Mouse (Mus musculus) limb, embryonic 10.5 days (tissue): ENCODE measurements at regions not wholly inside any gene's neighbourhood (a gene's known extent, or its start where the extent isn't known, plus 50 kb on each side); places are given as distances from the start of the nearest gene placed in this dataset.

Source experiments
- DNase-seq: peaks from one replicate; pipeline ENCODE4 v3.0.0-alpha.2; 2017; ENCODE audit warnings: low spot score
- H3K27ac ChIP-seq: fragments of 300-500 bp; sonication (generic); 2 replicates; pipeline ENCODE4 v1.5.1; 2016; ENCODE audit warnings: mild to moderate bottlenecking
- H3K27me3 ChIP-seq: fragments of 300-500 bp; sonication (generic); 2 replicates; pipeline ENCODE4 v1.6.1; 2016; ENCODE audit warnings: low read depth, mild to moderate bottlenecking; ENCODE audit not compliant: poor library complexity, severe bottlenecking
- H3K36me3 ChIP-seq: fragments of 300-500 bp; sonication (generic); 2 replicates; pipeline ENCODE4 v1.6.1; 2016; ENCODE audit warnings: mild to moderate bottlenecking, moderate library complexity
- H3K4me1 ChIP-seq: fragments of 300-500 bp; sonication (generic); 2 replicates; pipeline ENCODE4 v1.6.1; 2016
- H3K4me3 ChIP-seq: fragments of 300-500 bp; sonication (generic); 2 replicates; pipeline ENCODE4 v1.5.1; 2016; ENCODE audit warnings: mild to moderate bottlenecking, moderate library complexity
- H3K9me3 ChIP-seq: fragments of 300-500 bp; sonication (generic); replicated peaks from 2 replicates; pipeline ENCODE4 v1.6.1; 2016; ENCODE audit warnings: mild to moderate bottlenecking
- WGBS: fragments of 180-500 bp; shearing (Covaris S2); methylation state at CpG from one replicate; pipeline ENCODE4 v1.1.7; 2016; 5-methylcytosine and 5-hydroxymethylcytosine counted together

DNA sequence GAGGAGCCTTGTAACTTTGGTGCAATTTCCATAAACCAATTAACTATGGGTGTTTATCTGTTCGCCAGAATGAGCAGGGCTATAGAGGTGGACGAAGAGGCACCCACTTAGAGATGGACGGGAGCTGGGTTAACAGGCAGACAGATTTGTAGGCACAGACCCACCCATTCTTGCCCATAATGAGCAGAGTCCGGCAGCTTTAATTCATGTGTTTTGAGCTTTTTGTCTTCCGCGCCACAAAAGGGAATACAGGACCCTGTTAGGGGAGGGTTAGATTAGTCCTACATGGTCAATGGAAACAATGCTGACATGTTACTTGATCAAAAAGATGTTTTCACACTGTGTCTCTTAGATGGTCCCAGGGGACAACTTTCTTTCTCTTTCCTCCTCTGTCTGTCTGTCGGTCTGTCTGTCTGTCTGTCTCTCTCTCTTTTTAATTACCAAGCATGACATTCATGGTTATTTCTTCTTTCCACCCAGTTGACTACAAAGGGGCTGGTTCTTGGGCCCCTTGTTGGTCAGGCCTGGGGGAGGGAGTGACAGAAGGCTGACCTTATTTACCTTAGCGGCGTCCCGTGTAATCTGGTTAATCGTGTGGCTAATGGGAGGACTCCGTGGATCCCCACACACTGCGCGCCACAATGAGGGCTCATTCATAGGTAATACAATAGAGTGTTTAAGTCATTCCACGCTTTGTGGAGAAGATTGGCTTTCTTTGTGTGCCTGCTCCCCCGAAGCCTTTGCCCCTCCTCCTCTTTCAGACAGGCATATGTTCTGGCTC is 483.7 kb downstream of the Ofcc1 start:
- Histone ChIP-seq H3K27ac (no peak overlapping the region), H3K4me3 (no peak overlapping the region), H3K4me1 (0 out of 2 replicates have a peak, but pooled peaks cover 2% of the 10 kb centered on the region), H3K36me3 (no peaks in the 10 kb centered on the region), H3K27me3 (no peaks in the 10 kb centered on the region), H3K9me3 (no peaks in the 10 kb centered on the region)
- no peak for DNase-seq
- 80% methylated on average over 16 of the region's 16 CpGs for WGBS

DNA sequence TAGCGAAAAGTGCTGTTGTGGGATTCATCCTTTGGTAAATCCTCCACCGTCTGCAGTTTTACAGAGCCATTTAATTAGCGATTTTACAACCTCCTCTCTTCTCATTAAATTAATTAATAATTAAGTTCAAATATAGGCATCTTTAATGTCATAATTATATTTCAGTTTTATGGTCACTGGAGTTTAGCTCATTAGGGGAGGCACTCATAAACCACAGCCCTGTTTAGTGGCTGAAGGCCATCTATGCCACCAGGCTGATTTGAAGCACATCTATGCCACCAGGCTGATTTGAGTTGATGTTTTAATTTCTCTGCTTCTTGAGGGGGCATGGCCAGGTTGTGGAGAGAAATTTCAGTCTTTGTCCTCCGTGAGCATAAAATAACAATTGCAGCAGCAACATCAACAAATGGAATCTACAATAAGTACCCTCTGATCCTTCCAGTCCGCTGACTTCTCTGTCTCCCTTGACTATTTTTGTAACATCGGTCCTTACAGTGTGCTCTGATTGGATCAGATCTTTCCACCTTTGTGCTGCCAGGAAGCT is 508.9 kb downstream of the Ofcc1 start:
- DNase-seq = no peak
- Histone ChIP-seq H3K4me1 (peaks cover 8% of the 10 kb centered on the region), H3K36me3 (no peaks in the 10 kb centered on the region), H3K4me3 (no peak overlapping the region), H3K27me3 (no peaks in the 10 kb centered on the region), H3K9me3 (no peaks in the 10 kb centered on the region), H3K27ac (no peak overlapping the region)
- WGBS = 69% methylated on average over 6 of the region's 6 CpGs

DNA sequence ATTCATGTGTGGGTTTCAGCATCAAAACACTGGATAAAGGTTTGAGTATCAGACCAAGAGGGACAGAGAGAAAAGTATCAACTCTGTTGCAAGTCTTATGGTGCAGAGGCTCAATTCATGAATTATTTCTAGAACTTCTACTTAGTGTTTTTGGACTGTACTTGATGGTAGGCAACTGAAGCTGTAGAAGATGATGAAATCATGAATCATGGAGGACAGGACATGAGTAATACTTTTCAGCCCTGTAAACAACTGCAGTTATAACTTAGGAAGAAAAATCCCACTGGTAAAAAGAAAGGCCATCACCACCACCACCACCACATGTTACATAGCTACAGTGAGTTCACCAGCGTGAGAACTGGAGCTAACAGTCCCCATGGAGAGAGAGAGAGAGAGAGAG is 511.9 kb downstream of the Ofcc1 start:
- 90% methylated on average over 1 of the region's 1 CpGs for WGBS
- H3K4me3 ChIP-seq = no peak overlapping the region
- no peaks in the 10 kb centered on the region for H3K9me3 ChIP-seq
- H3K27ac ChIP-seq = no peak overlapping the region
- no peaks in the 10 kb centered on the region for H3K27me3 ChIP-seq
- no peak for DNase-seq
- H3K4me1 ChIP-seq = peaks cover 8% of the 10 kb centered on the region
- H3K36me3 ChIP-seq = no peaks in the 10 kb centered on the region

DNA sequence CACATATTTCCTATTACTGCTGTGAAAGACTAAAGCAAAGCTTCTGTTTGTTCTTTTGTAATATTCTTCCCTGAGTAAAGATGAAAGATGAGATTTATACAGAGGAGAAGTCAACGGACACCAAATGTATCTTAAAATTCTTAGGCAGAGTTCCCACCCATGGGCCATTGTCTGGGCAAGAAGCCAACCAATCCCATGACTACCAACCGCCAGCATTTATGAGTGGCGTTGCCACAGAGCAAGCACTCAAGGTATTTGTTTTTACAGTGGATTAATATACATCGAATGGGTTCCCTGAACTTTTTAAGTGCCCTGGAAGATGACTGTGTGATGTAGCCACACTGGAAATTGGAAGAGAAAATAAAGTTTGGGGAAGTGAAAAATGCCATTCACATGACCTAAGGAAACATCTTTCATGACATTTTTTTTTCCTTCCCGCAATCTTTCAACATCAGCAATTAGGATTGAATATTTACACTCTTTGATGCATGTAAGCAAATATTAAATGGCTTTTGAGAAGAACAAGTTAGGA is 525.1 kb downstream of the Ofcc1 start:
- no peaks in the 10 kb centered on the region for H3K9me3 ChIP-seq
- no peak overlapping the region for H3K4me3 ChIP-seq
- H3K4me1 ChIP-seq = 0 out of 2 replicates have a peak, but pooled peaks cover 3% of the 10 kb centered on the region
- DNase-seq = no peak
- WGBS = 94% methylated on average over 5 of the region's 5 CpGs
- no peak overlapping the region for H3K27ac ChIP-seq
- H3K36me3 ChIP-seq = no peaks in the 10 kb centered on the region
- no peaks in the 10 kb centered on the region for H3K27me3 ChIP-seq

DNA sequence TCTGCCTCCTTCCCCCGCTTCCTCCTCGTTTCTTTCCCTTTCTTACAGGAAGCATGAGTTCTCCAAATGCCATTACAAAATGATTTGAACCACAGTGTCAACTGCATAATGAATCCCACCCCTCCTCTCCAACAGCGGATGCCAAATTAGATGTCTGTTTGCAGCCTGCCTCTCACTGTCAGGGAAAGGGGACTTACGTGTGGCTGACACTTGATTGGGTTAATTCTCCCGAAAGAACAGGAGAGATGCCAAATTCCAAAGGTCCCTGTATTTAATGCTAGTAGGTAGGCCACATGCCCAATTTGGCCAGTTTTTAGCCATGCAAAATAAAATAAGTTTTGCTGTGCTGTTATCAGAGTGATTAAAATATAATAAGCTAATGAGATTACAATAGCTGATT is 525.9 kb downstream of the Ofcc1 start:
- Histone ChIP-seq H3K36me3 (no peaks in the 10 kb centered on the region), H3K4me3 (no peak overlapping the region), H3K4me1 (0 out of 2 replicates have a peak, but pooled peaks cover 3% of the 10 kb centered on the region), H3K9me3 (no peaks in the 10 kb centered on the region), H3K27me3 (no peaks in the 10 kb centered on the region), H3K27ac (no peak overlapping the region)
- DNase-seq = no peak
- 38% methylated on average over 5 of the region's 5 CpGs for WGBS

DNA sequence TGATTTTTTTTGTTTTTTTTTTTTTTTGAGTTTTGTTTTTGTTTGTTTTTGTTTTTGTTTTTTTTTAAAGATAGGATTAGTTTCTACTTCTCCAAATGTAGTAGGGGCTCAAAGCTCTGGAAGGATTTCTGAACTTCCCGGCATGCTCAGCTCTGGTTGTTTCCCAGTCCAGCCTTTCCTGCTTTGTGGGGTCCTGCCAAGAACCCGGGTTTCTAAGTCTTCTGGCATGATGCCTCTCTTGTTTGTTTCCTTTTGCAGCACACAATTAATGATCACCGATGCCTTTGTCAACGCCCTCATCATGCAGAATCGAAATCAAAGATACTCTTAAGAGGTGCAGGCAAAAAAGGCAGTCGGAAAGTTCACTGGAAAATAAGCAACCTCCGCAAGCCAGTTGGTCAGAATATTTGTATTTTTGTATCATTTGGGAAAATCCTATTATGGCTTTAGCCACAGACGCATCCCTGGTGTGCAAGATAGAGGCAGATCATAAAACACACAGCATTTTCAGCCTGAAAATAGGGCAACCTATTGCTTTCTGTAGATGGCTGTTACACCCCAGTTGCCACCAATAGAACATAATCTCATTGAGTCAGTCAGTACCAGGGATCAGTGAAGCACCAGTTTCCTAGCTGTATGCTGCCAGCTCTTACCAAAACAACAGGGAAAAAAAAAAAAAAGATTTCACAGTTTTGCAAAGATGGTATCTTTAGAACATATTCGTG is 526.6 kb downstream of the Ofcc1 start:
- Histone ChIP-seq H3K36me3 (no peaks in the 10 kb centered on the region), H3K4me3 (no peak overlapping the region), H3K27me3 (no peaks in the 10 kb centered on the region), H3K9me3 (no peaks in the 10 kb centered on the region), H3K4me1 (0 out of 2 replicates have a peak, but pooled peaks cover 3% of the 10 kb centered on the region), H3K27ac (no peak overlapping the region)
- WGBS = 82% methylated on average over 9 of the region's 9 CpGs
- no peak for DNase-seq

DNA sequence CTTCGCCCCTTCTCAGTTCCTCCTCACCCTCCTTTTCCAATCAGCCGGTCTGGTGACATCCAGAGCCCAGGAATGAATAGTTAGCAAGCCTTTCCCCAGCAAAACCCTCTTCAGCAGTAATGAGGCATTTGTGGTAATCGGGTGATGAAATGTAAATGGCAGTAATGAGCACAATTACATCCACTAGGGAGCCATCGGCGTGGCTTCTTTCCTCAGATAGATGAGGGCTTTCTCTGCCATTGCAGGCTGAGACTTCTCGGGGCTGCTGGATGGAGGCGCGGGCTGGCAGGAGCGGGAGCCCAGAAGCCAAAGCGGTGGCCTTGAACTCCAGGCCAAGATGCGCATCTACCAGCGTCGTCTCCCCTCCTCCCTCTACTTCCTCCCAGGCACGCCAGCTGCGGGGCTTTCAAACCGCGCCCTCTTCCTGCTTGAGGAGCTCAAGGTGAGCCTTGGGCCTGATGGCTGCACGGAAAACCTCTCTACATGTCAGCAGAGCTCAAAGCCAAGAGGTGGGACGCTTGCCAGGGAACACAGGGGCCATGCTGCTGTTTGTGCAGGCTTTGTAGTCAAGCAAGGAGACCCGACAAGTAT is 537.2 kb downstream of the Ofcc1 start:
- WGBS = 5% methylated on average over 20 of the region's 20 CpGs
- H3K4me3 ChIP-seq = peak overlapping the region; percentile 50
- H3K4me1 ChIP-seq = peaks cover 14% of the 10 kb centered on the region
- peaks cover 17% of the 10 kb centered on the region for H3K27me3 ChIP-seq
- peak overlapping the region; percentile 61 for H3K27ac ChIP-seq
- DNase-seq = peak; percentile 59
- no peaks in the 10 kb centered on the region for H3K9me3 ChIP-seq
- no peaks in the 10 kb centered on the region for H3K36me3 ChIP-seq

DNA sequence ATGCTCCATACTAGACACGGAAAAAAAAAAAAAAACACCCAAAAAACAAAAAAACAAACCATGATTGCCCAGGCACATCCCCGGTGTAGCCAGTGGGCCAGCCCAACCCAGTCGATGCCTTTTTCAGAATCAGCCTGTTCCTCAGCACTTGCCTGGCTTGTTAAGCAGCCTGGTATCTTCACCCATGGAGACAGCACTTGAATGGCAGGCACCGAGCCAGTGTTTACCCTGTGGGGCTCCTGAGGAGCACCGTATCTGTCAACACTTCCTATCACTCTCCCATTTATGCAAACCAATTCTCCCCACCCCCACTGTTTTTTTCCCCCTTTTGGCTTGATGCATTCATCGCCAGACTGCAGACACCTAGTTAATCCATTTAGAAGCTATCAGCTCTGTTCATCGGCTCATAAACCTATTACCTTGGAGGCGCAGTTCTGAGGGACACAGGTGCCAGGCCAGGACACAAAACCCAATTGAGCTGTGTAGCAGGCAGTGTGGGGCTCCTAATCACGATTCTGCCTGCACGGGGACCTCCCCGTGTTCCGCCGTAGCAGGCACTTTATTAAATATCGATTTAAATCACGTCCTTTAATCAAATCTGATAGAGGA is 537.8 kb downstream of the Ofcc1 start:
- WGBS = 14% methylated on average over 15 of the region's 15 CpGs
- peak overlapping the region; percentile 50 for H3K4me3 ChIP-seq
- no peak for DNase-seq

DNA sequence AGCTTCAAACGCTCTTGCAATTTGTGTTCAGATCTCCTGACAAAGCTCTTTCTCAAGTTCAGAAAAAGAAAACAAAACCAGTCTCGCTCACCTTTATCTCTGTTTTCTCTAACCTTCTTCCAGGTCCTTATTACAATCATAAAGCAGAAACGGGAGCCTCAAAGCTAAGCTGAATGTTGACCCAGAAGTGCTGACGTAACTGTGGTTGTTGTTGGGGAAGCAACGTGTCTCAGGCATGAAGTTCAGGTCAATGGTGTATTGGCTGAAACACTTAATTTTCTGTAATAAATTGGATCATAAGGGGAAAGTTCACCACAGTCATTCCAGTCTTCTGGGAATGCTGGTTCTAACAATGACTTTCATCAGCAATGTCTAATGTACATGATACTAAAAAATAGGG is 586.7 kb downstream of the Ofcc1 start:
- H3K4me3 ChIP-seq = no peak overlapping the region
- no peaks in the 10 kb centered on the region for H3K9me3 ChIP-seq
- no peaks in the 10 kb centered on the region for H3K36me3 ChIP-seq
- no peaks in the 10 kb centered on the region for H3K4me1 ChIP-seq
- no peaks in the 10 kb centered on the region for H3K27me3 ChIP-seq
- DNase-seq = no peak
- WGBS = 80% methylated on average over 5 of the region's 5 CpGs
- H3K27ac ChIP-seq = no peak overlapping the region

More for the DNA sequence above, 537.8 kb downstream of the Ofcc1 start:
- Histone ChIP-seq H3K9me3 (no peaks in the 10 kb centered on the region), H3K27ac (no peak overlapping the region), H3K4me1 (peaks cover 14% of the 10 kb centered on the region), H3K27me3 (peaks cover 17% of the 10 kb centered on the region), H3K36me3 (no peaks in the 10 kb centered on the region)

DNA sequence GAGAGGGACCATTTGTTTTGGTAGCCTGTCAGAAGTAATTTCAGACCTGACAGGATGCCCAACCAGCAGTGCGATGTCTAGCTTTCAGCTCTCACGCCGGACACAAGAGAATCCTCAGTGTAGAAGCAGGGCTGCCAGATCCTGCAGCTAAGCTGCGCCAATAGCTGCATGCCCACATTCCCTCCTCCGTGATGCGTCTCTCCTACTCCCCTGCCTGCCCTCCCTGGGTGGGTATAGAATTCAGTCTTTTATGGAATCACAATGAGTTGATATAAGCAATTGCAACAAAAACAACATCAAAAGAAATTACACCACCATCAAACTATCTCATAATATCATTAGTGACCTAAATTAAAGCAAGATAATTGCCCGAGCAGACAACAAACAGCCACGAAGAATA is 587.1 kb downstream of the Ofcc1 start:
- 87% methylated on average over 8 of the region's 8 CpGs for WGBS
- DNase-seq = no peak
- Histone ChIP-seq H3K4me3 (no peak overlapping the region), H3K27ac (no peak overlapping the region), H3K27me3 (no peaks in the 10 kb centered on the region), H3K36me3 (no peaks in the 10 kb centered on the region), H3K4me1 (no peaks in the 10 kb centered on the region), H3K9me3 (no peaks in the 10 kb centered on the region)

DNA sequence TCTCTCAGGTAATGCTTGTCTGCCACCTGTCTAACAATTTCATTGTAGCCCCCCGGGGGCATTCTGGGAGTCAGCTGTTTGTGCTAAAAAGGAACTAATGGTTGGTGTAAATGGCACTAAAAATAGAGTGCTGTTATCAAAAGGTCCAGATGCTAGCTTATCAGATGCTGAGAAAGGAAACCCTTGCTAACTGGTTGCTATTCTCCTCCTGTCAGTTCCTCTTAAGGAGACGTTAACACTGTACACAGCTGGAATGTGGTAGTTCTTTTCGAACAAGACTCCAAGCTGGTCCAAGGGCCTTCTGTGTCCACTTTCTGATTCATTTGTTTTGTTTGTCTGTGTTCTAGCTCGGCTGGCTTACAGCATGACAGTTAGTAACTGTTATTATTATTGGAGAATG is 592.0 kb downstream of the Ofcc1 start:
- 72% methylated on average over 4 of the region's 4 CpGs for WGBS

DNA sequence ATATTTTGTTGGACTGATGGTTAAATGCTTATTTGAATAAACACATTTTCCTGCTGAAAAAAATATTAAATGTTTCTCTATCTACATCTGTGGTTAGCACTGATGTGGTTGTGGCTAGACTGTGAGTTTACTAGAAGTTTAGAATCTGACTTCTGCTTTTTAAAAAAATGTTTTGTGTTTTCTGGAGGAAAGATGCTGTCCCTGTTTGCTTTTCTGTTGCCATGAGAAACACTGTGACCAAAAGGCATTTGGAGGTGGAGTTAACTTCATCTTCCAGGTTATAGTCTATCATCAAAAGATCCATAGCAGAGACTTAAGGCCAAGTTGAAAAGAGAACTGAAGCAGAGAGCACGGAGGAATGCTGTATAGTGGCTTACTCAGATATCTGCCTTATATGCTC is 594.4 kb downstream of the Ofcc1 start:
- no peaks in the 10 kb centered on the region for H3K36me3 ChIP-seq
- DNase-seq = no peak
- H3K27me3 ChIP-seq = no peaks in the 10 kb centered on the region
- no peak overlapping the region for H3K27ac ChIP-seq
- 86% methylated on average over 1 of the region's 1 CpGs for WGBS
- H3K4me1 ChIP-seq = no peaks in the 10 kb centered on the region
- no peak overlapping the region for H3K4me3 ChIP-seq
- no peaks in the 10 kb centered on the region for H3K9me3 ChIP-seq

More for the DNA sequence above, 592.0 kb downstream of the Ofcc1 start:
- Histone ChIP-seq H3K36me3 (no peaks in the 10 kb centered on the region), H3K4me1 (no peaks in the 10 kb centered on the region), H3K4me3 (no peak overlapping the region), H3K9me3 (no peaks in the 10 kb centered on the region), H3K27me3 (no peaks in the 10 kb centered on the region), H3K27ac (no peak overlapping the region)
- no peak for DNase-seq
